Mouse (Mus musculus) limb, embryonic 12.5 days (tissue): ENCODE data around the gene Rasa2. TPM values are rescaled to one million over a fixed set of nuclear protein-coding genes. Genes with fewer than 3 reads are reported as not detected.
"Not testable (repeated sequence)": the region's sequence is repeated elsewhere in the genome, so short reads cannot be mapped to it uniquely, and the experiment has no call there.

ENCODE experiments used
- ATAC-seq: fragments of 200-750 bp; cut with Nextera tagmentation; 2 replicates; pipeline ENCODE4 v1.8.0; 2017; ENCODE audit warnings: low read depth, moderate TSS enrichment; ENCODE audit not compliant: insufficient number of reproducible peaks, insufficient read depth, low FRiP score, low TSS enrichment
- H3K27ac ChIP-seq: fragments of 300-500 bp; sonication (generic); 2 replicates; pipeline ENCODE4 v1.5.1; 2016; ENCODE audit warnings: mild to moderate bottlenecking, moderate library complexity
- H3K27me3 ChIP-seq: fragments of 300-500 bp; sonication (generic); 2 replicates; pipeline ENCODE4 v1.6.1; 2016; ENCODE audit warnings: mild to moderate bottlenecking, moderate library complexity
- H3K36me3 ChIP-seq: fragments of 300-500 bp; sonication (generic); 2 replicates; pipeline ENCODE4 v1.6.1; 2016; ENCODE audit warnings: mild to moderate bottlenecking, moderate library complexity
- H3K4me1 ChIP-seq: fragments of 300-500 bp; sonication (generic); replicated peaks from 2 replicates; pipeline ENCODE4 v1.6.1; 2016
- H3K4me2 ChIP-seq: fragments of 300-500 bp; sonication (generic); 2 replicates; pipeline ENCODE4 v1.6.1; 2016; ENCODE audit warnings: mild to moderate bottlenecking, moderate library complexity
- H3K4me3 ChIP-seq: fragments of 300-500 bp; sonication (generic); replicated peaks from 2 replicates; pipeline ENCODE4 v1.5.1; 2016; ENCODE audit warnings: mild to moderate bottlenecking
- H3K9ac ChIP-seq: fragments of 300-500 bp; sonication (generic); replicated peaks from 2 replicates; pipeline ENCODE4 v1.6.1; 2016; ENCODE audit warnings: mild to moderate bottlenecking, moderate library complexity
- H3K9me3 ChIP-seq: fragments of 300-500 bp; sonication (generic); 2 replicates; pipeline ENCODE4 v1.6.1; 2016; ENCODE audit warnings: mild to moderate bottlenecking, moderate library complexity
- WGBS: fragments of 180-500 bp; shearing (Covaris S2); methylation state at CpG from one replicate; pipeline ENCODE4 v1.1.7; 2016; 5-methylcytosine and 5-hydroxymethylcytosine counted together
- polyA plus RNA-seq: library from polyadenylated mRNA; unstranded; fragments of >200 nt; fragmentation: Nextera tagmentation; extraction: Ambion mirVana; gene quantifications from 2 replicates; pipeline ENCODE4 v1.2.1, GENCODE M21; 2016

Rasa2 gene
- polyA plus RNA-seq, 1 experiment from 2014 or later = 24.0 TPM

GRCm38 (mm10) chr9:96523148-96523547 lies 108.3 kb downstream of the Rasa2 start:
- no peak for ATAC-seq
- Histone ChIP-seq H3K9ac (no peak overlapping the region), H3K27ac (no peak overlapping the region), H3K4me2 (no peak overlapping the region), H3K4me3 (no peak overlapping the region), H3K4me1 (peaks cover 9% of the 10 kb centered on the region), H3K27me3 (no peaks in the 10 kb centered on the region), H3K9me3 (no peaks in the 10 kb centered on the region), H3K36me3 (no peaks in the 10 kb centered on the region)
- 80% methylated on average over 5 of the region's 5 CpGs for WGBS

DNA sequence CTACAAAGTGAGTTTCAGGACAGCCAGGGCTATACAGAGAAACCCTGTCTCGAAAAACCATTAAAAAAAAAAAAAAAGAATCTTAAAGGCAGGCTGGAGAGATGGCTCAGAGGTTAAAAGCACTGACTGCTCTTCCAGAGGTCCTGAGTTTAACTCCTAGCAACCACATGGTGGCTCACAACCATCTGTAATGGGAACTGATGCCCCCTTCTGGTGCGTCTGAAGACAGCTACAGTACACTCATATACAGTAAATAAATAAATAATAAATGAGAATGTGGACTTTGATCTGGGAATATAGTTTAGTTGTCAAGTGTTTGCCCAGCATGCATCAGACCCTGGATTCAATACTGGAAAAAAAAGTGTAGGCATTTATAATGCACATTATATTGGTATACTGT lies 109.8 kb downstream of the Rasa2 start:
- H3K9me3 ChIP-seq, H3K4me2 ChIP-seq, H3K9ac ChIP-seq, H3K36me3 ChIP-seq, H3K27ac ChIP-seq, ATAC-seq, H3K4me3 ChIP-seq, H3K4me1 ChIP-seq, H3K27me3 ChIP-seq: not testable (repeated sequence)
- 76% methylated on average over 2 of the region's 2 CpGs for WGBS

- WGBS = 27% methylated on average over 4 of the region's 4 CpGs
- ATAC-seq = no peak
Observed at GRCm38 (mm10) chr9:96517429-96517828, 114.0 kb downstream of the Rasa2 start.

GRCm38 (mm10) chr9:96516806-96517205 lies 114.6 kb downstream of the Rasa2 start:
- Histone ChIP-seq H3K4me1 (no peaks in the 10 kb centered on the region), H3K9ac (no peak overlapping the region), H3K27me3 (no peaks in the 10 kb centered on the region), H3K4me3 (no peak overlapping the region), H3K4me2 (no peak overlapping the region), H3K36me3 (no peaks in the 10 kb centered on the region), H3K27ac (no peak overlapping the region), H3K9me3 (no peaks in the 10 kb centered on the region)
- no peak for ATAC-seq
- 61% methylated on average over 3 of the region's 3 CpGs for WGBS

More at GRCm38 (mm10) chr9:96517429-96517828, 114.0 kb downstream of the Rasa2 start:
- H3K27ac ChIP-seq = no peak overlapping the region
- no peaks in the 10 kb centered on the region for H3K27me3 ChIP-seq
- no peaks in the 10 kb centered on the region for H3K9me3 ChIP-seq
- H3K36me3 ChIP-seq = no peaks in the 10 kb centered on the region
- no peak overlapping the region for H3K4me3 ChIP-seq
- H3K4me2 ChIP-seq = no peak overlapping the region
- H3K9ac ChIP-seq = no peak overlapping the region
- no peaks in the 10 kb centered on the region for H3K4me1 ChIP-seq

- H3K27ac ChIP-seq = no peak overlapping the region
- no peak overlapping the region for H3K4me3 ChIP-seq
- no peaks in the 10 kb centered on the region for H3K36me3 ChIP-seq
- ATAC-seq = no peak
- 88% methylated on average over 5 of the region's 5 CpGs for WGBS
- H3K27me3 ChIP-seq = no peaks in the 10 kb centered on the region
- no peak overlapping the region for H3K9ac ChIP-seq
- H3K9me3 ChIP-seq = no peaks in the 10 kb centered on the region
- H3K4me1 ChIP-seq = no peaks in the 10 kb centered on the region
- H3K4me2 ChIP-seq = no peak overlapping the region
Observed at GRCm38 (mm10) chr9:96515737-96516136, 115.7 kb downstream of the Rasa2 start.

- no peaks in the 10 kb centered on the region for H3K27me3 ChIP-seq
- H3K4me2 ChIP-seq = no peak overlapping the region
- H3K36me3 ChIP-seq = no peaks in the 10 kb centered on the region
- 82% methylated on average over 5 of the region's 5 CpGs for WGBS
- no peak for ATAC-seq
- no peaks in the 10 kb centered on the region for H3K9me3 ChIP-seq
- no peak overlapping the region for H3K27ac ChIP-seq
- H3K4me1 ChIP-seq = no peaks in the 10 kb centered on the region
- H3K4me3 ChIP-seq = no peak overlapping the region
- H3K9ac ChIP-seq = no peak overlapping the region
Observed at GRCm38 (mm10) chr9:96514278-96514677, 117.1 kb downstream of the Rasa2 start.

DNA sequence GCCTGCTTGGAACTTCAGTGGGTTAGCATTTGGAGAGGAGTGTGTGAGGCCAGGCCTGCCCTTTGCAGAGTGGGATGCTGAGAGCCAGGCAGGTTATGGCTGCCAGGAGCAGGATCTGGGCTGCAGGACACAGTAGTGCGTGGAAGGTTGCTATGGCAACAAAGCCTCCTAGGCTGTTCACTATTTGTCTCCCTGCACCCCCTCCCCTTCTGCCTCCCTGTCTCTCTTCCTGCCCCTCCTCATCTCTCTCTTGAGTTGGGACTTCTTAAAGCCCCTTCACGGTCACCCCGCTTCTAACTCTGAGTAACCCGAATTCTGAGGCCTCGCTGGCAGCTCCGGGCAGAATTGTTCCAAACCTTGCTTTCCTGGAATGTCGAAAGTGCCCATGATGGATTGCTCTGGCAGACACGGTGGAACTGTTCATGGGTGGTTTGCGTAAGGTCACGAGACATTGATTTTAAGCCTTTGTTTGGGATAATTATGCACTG lies 125.4 kb downstream of the Rasa2 start:
- WGBS = 29% methylated on average over 10 of the region's 10 CpGs
- ATAC-seq = peak; percentile 60; the same call in 1 of the 2 replicates
- Histone ChIP-seq H3K4me1 (peaks cover 22% of the 10 kb centered on the region), H3K27ac (no peak overlapping the region), H3K36me3 (no peaks in the 10 kb centered on the region), H3K27me3 (no peaks in the 10 kb centered on the region), H3K9ac (no peak overlapping the region; the same call in 1 of the 2 replicates), H3K4me2 (peak overlapping the region; percentile 30), H3K9me3 (0 out of 2 replicates have a peak, but pooled peaks cover 5% of the 10 kb centered on the region), H3K4me3 (no peak overlapping the region)

DNA sequence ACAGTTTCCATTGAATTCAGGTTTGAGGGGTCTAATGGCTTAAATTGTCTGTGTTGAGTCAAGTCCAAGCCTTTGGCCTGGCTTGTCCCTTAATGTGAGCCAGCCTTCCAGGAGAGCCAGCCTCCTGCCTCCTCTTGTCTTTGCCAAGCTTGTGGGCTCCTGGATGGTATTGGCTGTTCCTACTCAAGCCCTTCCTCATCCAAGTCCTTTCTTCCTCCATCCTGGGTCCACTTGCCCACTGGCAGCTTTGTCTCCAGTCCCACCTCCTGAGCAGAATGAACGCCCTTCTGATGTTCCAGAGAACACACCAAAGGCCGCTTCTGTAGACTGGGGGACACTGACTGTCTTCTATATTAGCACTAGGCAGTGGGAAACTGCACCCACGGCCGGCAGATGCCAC lies 126.3 kb downstream of the Rasa2 start:
- Histone ChIP-seq H3K9me3 (0 out of 2 replicates have a peak, but pooled peaks cover 5% of the 10 kb centered on the region), H3K27me3 (no peaks in the 10 kb centered on the region), H3K4me2 (no peak overlapping the region), H3K4me3 (no peak overlapping the region), H3K27ac (no peak overlapping the region), H3K4me1 (peaks cover 22% of the 10 kb centered on the region), H3K36me3 (no peaks in the 10 kb centered on the region), H3K9ac (no peak overlapping the region)
- no peak for ATAC-seq
- 92% methylated on average over 4 of the region's 4 CpGs for WGBS

GRCm38 (mm10) chr9:96504116-96504895 lies 127.1 kb downstream of the Rasa2 start:
- WGBS = 49% methylated on average over 17 of the region's 17 CpGs
- no peak overlapping the region for H3K4me3 ChIP-seq
- H3K4me2 ChIP-seq = no peak overlapping the region
- H3K4me1 ChIP-seq = peaks cover 22% of the 10 kb centered on the region
- no peak overlapping the region for H3K27ac ChIP-seq
- no peak overlapping the region for H3K9ac ChIP-seq
- no peaks in the 10 kb centered on the region for H3K27me3 ChIP-seq
- no peaks in the 10 kb centered on the region for H3K36me3 ChIP-seq
- no peak for ATAC-seq
- H3K9me3 ChIP-seq = 0 out of 2 replicates have a peak, but pooled peaks cover 5% of the 10 kb centered on the region

GRCm38 (mm10) chr9:96502856-96503610 lies 128.4 kb downstream of the Rasa2 start:
- Histone ChIP-seq H3K4me2 (no peak overlapping the region), H3K27ac (no peak overlapping the region), H3K9ac (no peak overlapping the region), H3K4me3 (no peak overlapping the region), H3K27me3 (no peaks in the 10 kb centered on the region), H3K9me3 (0 out of 2 replicates have a peak, but pooled peaks cover 8% of the 10 kb centered on the region), H3K4me1 (peaks cover 22% of the 10 kb centered on the region), H3K36me3 (no peaks in the 10 kb centered on the region)
- 81% methylated on average over 6 of the region's 6 CpGs for WGBS
- no peak for ATAC-seq

DNA sequence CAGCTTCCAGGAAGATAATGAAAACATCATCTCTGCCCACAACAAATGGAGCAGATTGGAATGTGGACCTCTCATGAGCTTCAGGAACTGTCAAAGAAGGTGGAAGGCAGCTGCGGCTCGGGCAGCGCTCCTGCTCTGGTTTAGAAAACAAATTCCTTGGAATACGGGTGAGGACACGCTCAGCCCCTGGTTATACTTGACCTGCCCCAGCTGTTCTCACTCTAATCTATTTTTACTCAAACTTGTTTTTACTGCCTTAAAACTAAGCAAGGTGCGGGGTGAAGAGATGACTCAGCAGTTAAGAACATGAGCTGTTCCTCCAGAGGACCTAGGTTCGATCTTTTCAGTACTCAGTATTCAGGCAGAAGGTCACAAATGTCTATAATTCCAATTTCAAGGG lies 130.2 kb downstream of the Rasa2 start:
- Histone ChIP-seq H3K4me2 (no peak overlapping the region), H3K27me3 (no peaks in the 10 kb centered on the region), H3K9me3 (0 out of 2 replicates have a peak, but pooled peaks cover 8% of the 10 kb centered on the region), H3K36me3 (no peaks in the 10 kb centered on the region), H3K4me1 (peaks cover 21% of the 10 kb centered on the region), H3K4me3 (no peak overlapping the region), H3K27ac (no peak overlapping the region), H3K9ac (no peak overlapping the region)
- WGBS = 59% methylated on average over 7 of the region's 7 CpGs
- no peak for ATAC-seq
